Mouse (Mus musculus) midbrain, embryonic 13.5 days (tissue): ENCODE measurements around the gene Zc3hav1l. TPM values are rescaled to one million over a fixed set of nuclear protein-coding genes. Genes with fewer than 3 reads are reported as not detected.

Experiments
- ATAC-seq: fragments of 200-750 bp; cut with Nextera tagmentation; 2 replicates; pipeline ENCODE4 v1.8.0; 2017; ENCODE audit warnings: mild to moderate bottlenecking, moderate TSS enrichment, moderate library complexity
- H3K27ac ChIP-seq: fragments of 300-500 bp; sonication (generic); 2 replicates; pipeline ENCODE4 v1.5.1; 2015; ENCODE audit warnings: inconsistent platforms, mild to moderate bottlenecking, moderate library complexity
- H3K27me3 ChIP-seq: fragments of 300-500 bp; sonication (generic); 2 replicates; pipeline ENCODE4 v1.6.1; 2015; ENCODE audit warnings: mild to moderate bottlenecking, inconsistent platforms
- H3K36me3 ChIP-seq: fragments of 300-500 bp; sonication (generic); 2 replicates; pipeline ENCODE4 v1.6.1; 2015; ENCODE audit warnings: mild to moderate bottlenecking, inconsistent platforms
- H3K4me1 ChIP-seq: fragments of 300-500 bp; sonication (generic); replicated peaks from 2 replicates; pipeline ENCODE4 v1.6.1; 2015; ENCODE audit warnings: inconsistent platforms
- H3K4me2 ChIP-seq: fragments of 300-500 bp; sonication (generic); replicated peaks from 2 replicates; pipeline ENCODE4 v1.6.1; 2015; ENCODE audit warnings: moderate library complexity, mild to moderate bottlenecking, inconsistent platforms
- H3K4me3 ChIP-seq: fragments of 300-500 bp; sonication (generic); replicated peaks from 2 replicates; pipeline ENCODE4 v1.5.1; 2015; ENCODE audit warnings: mild to moderate bottlenecking, inconsistent platforms
- H3K9ac ChIP-seq: fragments of 300-500 bp; sonication (generic); replicated peaks from 2 replicates; pipeline ENCODE4 v1.6.1; 2015; ENCODE audit warnings: mild to moderate bottlenecking, inconsistent platforms
- H3K9me3 ChIP-seq: fragments of 300-500 bp; sonication (generic); 2 replicates; pipeline ENCODE4 v1.6.1; 2016; ENCODE audit warnings: mild to moderate bottlenecking, inconsistent platforms
- WGBS: fragments of 180-500 bp; shearing (Covaris S2); methylation state at CpG from one replicate; pipeline ENCODE4 v1.1.7; 2015; 5-methylcytosine and 5-hydroxymethylcytosine counted together
- polyA plus RNA-seq: library from polyadenylated mRNA; unstranded; fragments of >200 nt; fragmentation: Nextera tagmentation; extraction: Ambion mirVana; gene quantifications from 2 replicates; pipeline ENCODE4 v1.2.1, GENCODE M21; 2015

The Zc3hav1l gene
- 10.6 and 11.0 TPM in 2 replicates for polyA plus RNA-seq

GRCm38 (mm10) chr6:38298761-38299401, at the start of gene Zc3hav1l:
Zc3hav1l (minus strand) TSS chr6:38299259.
- H3K36me3 ChIP-seq: peaks cover 22% of the 10 kb centered on the region
- under 1% methylated on average over 65 of the region's 70 CpGs for WGBS
- H3K4me2 ChIP-seq: peak within 1 kb of the TSS; percentile 68
- H3K9me3 ChIP-seq: peaks cover 3% of the 10 kb centered on the region; the same call in 1 of the 2 replicates
- H3K4me1 ChIP-seq: peaks cover 13% of the 10 kb centered on the region
- H3K27ac ChIP-seq: peak within 1 kb of the TSS; percentile 94
- H3K9ac ChIP-seq: peak within 1 kb of the TSS; percentile 93
- H3K4me3 ChIP-seq: peak within 1 kb of the TSS; percentile 74
- peak; percentile 96 for ATAC-seq
- H3K27me3 ChIP-seq: peaks cover 30% of the 10 kb centered on the region

GRCm38 (mm10) chr6:38347875-38348274, 48.8 kb upstream of the Zc3hav1l start:
- Histone ChIP-seq H3K9me3 (no peaks in the 10 kb centered on the region), H3K27me3 (peaks cover 34% of the 10 kb centered on the region), H3K36me3 (no peaks in the 10 kb centered on the region), H3K4me3 (no peak overlapping the region), H3K4me2 (no peak overlapping the region), H3K9ac (no peak overlapping the region), H3K27ac (no peak overlapping the region), H3K4me1 (no peaks in the 10 kb centered on the region)
- 77% methylated on average over 5 of the region's 5 CpGs for WGBS
- ATAC-seq: no peak

GRCm38 (mm10) chr6:38345796-38346195, 46.7 kb upstream of the Zc3hav1l start:
- H3K27ac ChIP-seq: no peak overlapping the region
- H3K4me3 ChIP-seq: no peak overlapping the region
- H3K36me3 ChIP-seq: no peaks in the 10 kb centered on the region
- no peak overlapping the region for H3K9ac ChIP-seq
- peaks cover 15% of the 10 kb centered on the region for H3K27me3 ChIP-seq
- no peak for ATAC-seq
- H3K4me2 ChIP-seq: no peak overlapping the region
- H3K9me3 ChIP-seq: no peaks in the 10 kb centered on the region
- 57% methylated on average over 7 of the region's 7 CpGs for WGBS
- H3K4me1 ChIP-seq: no peaks in the 10 kb centered on the region

- H3K27me3 ChIP-seq: no peaks in the 10 kb centered on the region
- no peak overlapping the region for H3K27ac ChIP-seq
- no peaks in the 10 kb centered on the region for H3K4me1 ChIP-seq
- WGBS: 86% methylated on average over 7 of the region's 7 CpGs
- no peak overlapping the region for H3K4me2 ChIP-seq
- no peak overlapping the region for H3K4me3 ChIP-seq
- no peaks in the 10 kb centered on the region for H3K9me3 ChIP-seq
- ATAC-seq: no peak
- no peak overlapping the region for H3K9ac ChIP-seq
- no peaks in the 10 kb centered on the region for H3K36me3 ChIP-seq
Measured at GRCm38 (mm10) chr6:38344006-38344670, 45.1 kb upstream of the Zc3hav1l start.

- Histone ChIP-seq H3K27ac (no peak overlapping the region), H3K9me3 (no peaks in the 10 kb centered on the region), H3K4me3 (no peak overlapping the region), H3K9ac (no peak overlapping the region), H3K4me2 (no peak overlapping the region), H3K36me3 (no peaks in the 10 kb centered on the region), H3K4me1 (no peaks in the 10 kb centered on the region), H3K27me3 (no peaks in the 10 kb centered on the region)
- WGBS: 41% methylated on average over 3 of the region's 3 CpGs
- no peak for ATAC-seq
Measured at GRCm38 (mm10) chr6:38343581-38343980, 44.5 kb upstream of the Zc3hav1l start.

- Histone ChIP-seq H3K36me3 (no peaks in the 10 kb centered on the region), H3K9ac (no peak overlapping the region), H3K9me3 (no peaks in the 10 kb centered on the region), H3K4me2 (no peak overlapping the region), H3K4me3 (no peak overlapping the region), H3K27me3 (no peaks in the 10 kb centered on the region), H3K4me1 (no peaks in the 10 kb centered on the region), H3K27ac (no peak overlapping the region)
- 80% methylated on average over 8 of the region's 8 CpGs for WGBS
- ATAC-seq: no peak
Measured at GRCm38 (mm10) chr6:38342666-38342992, 43.6 kb upstream of the Zc3hav1l start.

- Histone ChIP-seq H3K4me3 (no peak overlapping the region), H3K9ac (no peak overlapping the region), H3K9me3 (no peaks in the 10 kb centered on the region), H3K4me1 (no peaks in the 10 kb centered on the region), H3K27me3 (no peaks in the 10 kb centered on the region), H3K27ac (no peak overlapping the region), H3K36me3 (no peaks in the 10 kb centered on the region), H3K4me2 (no peak overlapping the region)
- 80% methylated on average over 11 of the region's 11 CpGs for WGBS
- no peak for ATAC-seq
Measured at GRCm38 (mm10) chr6:38341751-38342665, 42.9 kb upstream of the Zc3hav1l start.

GRCm38 (mm10) chr6:38339078-38339477, 40.0 kb upstream of the Zc3hav1l start:
- no peak overlapping the region for H3K4me2 ChIP-seq
- no peak overlapping the region for H3K9ac ChIP-seq
- no peak overlapping the region for H3K27ac ChIP-seq
- H3K36me3 ChIP-seq: no peaks in the 10 kb centered on the region
- 70% methylated on average over 2 of the region's 2 CpGs for WGBS
- ATAC-seq: no peak
- no peaks in the 10 kb centered on the region for H3K9me3 ChIP-seq
- no peaks in the 10 kb centered on the region for H3K4me1 ChIP-seq
- no peaks in the 10 kb centered on the region for H3K27me3 ChIP-seq
- H3K4me3 ChIP-seq: no peak overlapping the region

GRCm38 (mm10) chr6:38337951-38338350, 38.9 kb upstream of the Zc3hav1l start:
- ATAC-seq: no peak
- H3K9me3 ChIP-seq: no peaks in the 10 kb centered on the region
- no peak overlapping the region for H3K4me3 ChIP-seq
- no peak overlapping the region for H3K9ac ChIP-seq
- no peaks in the 10 kb centered on the region for H3K4me1 ChIP-seq
- WGBS: 89% methylated on average over 6 of the region's 6 CpGs
- H3K27ac ChIP-seq: no peak overlapping the region
- H3K4me2 ChIP-seq: no peak overlapping the region
- no peaks in the 10 kb centered on the region for H3K27me3 ChIP-seq
- no peaks in the 10 kb centered on the region for H3K36me3 ChIP-seq

- Histone ChIP-seq H3K27ac (no peak overlapping the region), H3K27me3 (no peaks in the 10 kb centered on the region), H3K4me1 (no peaks in the 10 kb centered on the region), H3K4me2 (no peak overlapping the region), H3K9ac (no peak overlapping the region), H3K4me3 (no peak overlapping the region), H3K36me3 (no peaks in the 10 kb centered on the region), H3K9me3 (no peaks in the 10 kb centered on the region)
- 93% methylated on average over 4 of the region's 4 CpGs for WGBS
- no peak for ATAC-seq
Measured at GRCm38 (mm10) chr6:38337166-38337705, 38.2 kb upstream of the Zc3hav1l start.

GRCm38 (mm10) chr6:38335264-38335663, 36.2 kb upstream of the Zc3hav1l start:
- ATAC-seq: no peak
- H3K4me2 ChIP-seq: no peak overlapping the region
- no peak overlapping the region for H3K27ac ChIP-seq
- H3K36me3 ChIP-seq: no peaks in the 10 kb centered on the region
- no peak overlapping the region for H3K9ac ChIP-seq
- H3K4me3 ChIP-seq: no peak overlapping the region
- WGBS: 86% methylated on average over 6 of the region's 6 CpGs
- H3K27me3 ChIP-seq: no peaks in the 10 kb centered on the region
- no peaks in the 10 kb centered on the region for H3K4me1 ChIP-seq
- no peaks in the 10 kb centered on the region for H3K9me3 ChIP-seq

- H3K4me2 ChIP-seq: no peak overlapping the region
- 24% methylated on average over 4 of the region's 4 CpGs for WGBS
Measured at GRCm38 (mm10) chr6:38326596-38326995, 27.5 kb upstream of the Zc3hav1l start.

More at GRCm38 (mm10) chr6:38326596-38326995, 27.5 kb upstream of the Zc3hav1l start:
- H3K27me3 ChIP-seq: no peaks in the 10 kb centered on the region
- no peaks in the 10 kb centered on the region for H3K4me1 ChIP-seq
- H3K36me3 ChIP-seq: no peaks in the 10 kb centered on the region
- H3K9me3 ChIP-seq: no peaks in the 10 kb centered on the region
- no peak overlapping the region for H3K4me3 ChIP-seq
- ATAC-seq: peak; percentile 58; the same call in 1 of the 2 replicates
- no peak overlapping the region for H3K9ac ChIP-seq
- H3K27ac ChIP-seq: no peak overlapping the region
